Comparison of ENCODE assay signal across 7 mouse cellular contexts in the genomic region with DNA sequence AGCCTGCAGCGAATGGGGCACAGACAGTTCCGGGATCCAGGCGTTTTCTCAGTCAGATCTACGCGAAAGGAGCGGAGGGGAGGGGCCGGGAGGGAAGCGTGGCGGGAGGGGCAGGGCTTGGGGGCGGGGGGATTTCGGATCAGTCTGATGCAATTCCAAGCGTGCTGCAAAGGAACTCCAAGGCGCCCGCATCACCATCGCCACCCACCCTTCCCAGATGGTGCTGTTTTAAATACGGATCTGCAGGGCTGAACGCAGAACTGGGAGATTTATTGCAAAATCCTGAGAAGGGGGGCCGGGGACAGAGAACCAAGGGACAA. TPM values are rescaled to one million over a fixed set of nuclear protein-coding genes. Genes with fewer than 3 reads are reported as not detected.
DNase-seq lines count a peak whose midpoint lies in the region; ATAC-seq and TF ChIP-seq lines count a peak whose summit lies in the region.

No protein-coding gene starts in this region.

- peak; percentile 87; the same call in 1 of the 2 replicates for ATAC-seq in embryonic facial prominence, embryonic 12.5 days (ENCODE audit: insufficient number of reproducible peaks, insufficient read depth, low FRiP score, low TSS enrichment)
- ATAC-seq in hindbrain, embryonic 13.5 days (ENCODE audit: low FRiP score), result peak; percentile 85
- ATAC-seq in neural tube, embryonic 11.5 days (ENCODE audit: insufficient read depth, low FRiP score, low TSS enrichment), result peak; percentile 91; the same call in 1 of the 2 replicates
- ATAC-seq in inflammation-experienced regulatory T-cells, adult 6 months, result no peak

- H3K9ac ChIP-seq in ES-E14 (ENCODE audit: insufficient read depth, low read depth, low read length, poor library complexity, severe bottlenecking), result peak overlapping the region; percentile 83
- H3K9ac ChIP-seq in embryonic facial prominence, embryonic 12.5 days, result peak overlapping the region; percentile 42
- H3K9ac ChIP-seq in hindbrain, embryonic 13.5 days, result peak overlapping the region; percentile 91
- peak overlapping the region; percentile 82 for H3K9ac ChIP-seq in neural tube, embryonic 11.5 days (ENCODE audit: low read length)

- DNase-seq in ES-E14 (ENCODE audit: low read depth, low spot score), result peak; percentile 85
- peak; percentile 47 for DNase-seq in adrenal gland, postnatal 14 days
- DNase-seq in limb, embryonic 10.5 days (ENCODE audit: low spot score), result peak; percentile 86
- DNase-seq in neural tube, embryonic 11.5 days (ENCODE audit: low spot score), result peak; percentile 89

- H3K4me2 ChIP-seq in embryonic facial prominence, embryonic 12.5 days (replicated peaks), result peak overlapping the region; percentile 99
- peak overlapping the region; percentile 88 for H3K4me2 ChIP-seq in hindbrain, embryonic 13.5 days
- peak overlapping the region; percentile 86 for H3K4me2 ChIP-seq in neural tube, embryonic 11.5 days (ENCODE audit: low read depth)

- peak overlapping the region; percentile 43; the same call in 1 of the 2 replicates for H3K27ac ChIP-seq in ES-E14 (ENCODE audit: insufficient read depth, low read depth, low read length, poor library complexity, severe bottlenecking)
- H3K27ac ChIP-seq in embryonic facial prominence, embryonic 12.5 days, result no peak overlapping the region
- peak overlapping the region; percentile 98 for H3K27ac ChIP-seq in hindbrain, embryonic 13.5 days
- H3K27ac ChIP-seq in limb, embryonic 10.5 days, result peak overlapping the region; percentile 86
- H3K27ac ChIP-seq in neural tube, embryonic 11.5 days (ENCODE audit: low read depth, low read length), result peak overlapping the region; percentile 89

- no peaks in the 10 kb centered on the region for H3K36me3 ChIP-seq in ES-E14 (ENCODE audit: control insufficient read depth, insufficient read depth, low read length, poor library complexity, severe bottlenecking)
- no peaks in the 10 kb centered on the region for H3K36me3 ChIP-seq in embryonic facial prominence, embryonic 12.5 days
- no peaks in the 10 kb centered on the region for H3K36me3 ChIP-seq in hindbrain, embryonic 13.5 days
- no peaks in the 10 kb centered on the region for H3K36me3 ChIP-seq in limb, embryonic 10.5 days
- no peaks in the 10 kb centered on the region for H3K36me3 ChIP-seq in neural tube, embryonic 11.5 days (ENCODE audit: control insufficient read depth, insufficient read depth, low read length)

- peaks cover 49% of the 10 kb centered on the region for H3K27me3 ChIP-seq in embryonic facial prominence, embryonic 12.5 days
- H3K27me3 ChIP-seq in hindbrain, embryonic 13.5 days, result peaks cover 43% of the 10 kb centered on the region
- peaks cover 47% of the 10 kb centered on the region for H3K27me3 ChIP-seq in limb, embryonic 10.5 days (ENCODE audit: low read depth, poor library complexity, severe bottlenecking)
- H3K27me3 ChIP-seq in neural tube, embryonic 11.5 days (ENCODE audit: control insufficient read depth, insufficient read depth, low read length), result peaks cover 42% of the 10 kb centered on the region

- under 1% methylated on average over 18 of the region's 18 CpGs for WGBS in embryonic facial prominence, embryonic 12.5 days
- under 1% methylated on average over 18 of the region's 18 CpGs for WGBS in hindbrain, embryonic 13.5 days
- WGBS in limb, embryonic 10.5 days, result under 1% methylated on average over 18 of the region's 18 CpGs
- 0% methylated on average over 16 of the region's 18 CpGs for WGBS in neural tube, embryonic 11.5 days

- no peaks in the 10 kb centered on the region for H3K9me3 ChIP-seq in ES-E14 (ENCODE audit: control insufficient read depth, insufficient read depth, low read depth, low read length)
- H3K9me3 ChIP-seq in embryonic facial prominence, embryonic 12.5 days, result no peaks in the 10 kb centered on the region
- no peaks in the 10 kb centered on the region for H3K9me3 ChIP-seq in hindbrain, embryonic 13.5 days
- no peaks in the 10 kb centered on the region for H3K9me3 ChIP-seq in limb, embryonic 10.5 days (replicated peaks)
- no peaks in the 10 kb centered on the region for H3K9me3 ChIP-seq in neural tube, embryonic 11.5 days (ENCODE audit: control insufficient read depth, low read length)

- H3K4me1 ChIP-seq in ES-E14 (ENCODE audit: control insufficient read depth in 2 of 2, insufficient read depth in 2 of 2, low read length in 2 of 2, poor library complexity in 1 of 2), result 0 out of 4 replicates have a peak, but pooled peaks cover 0 to 2% of the 10 kb centered on the region in 2 experiments
- H3K4me1 ChIP-seq in embryonic facial prominence, embryonic 12.5 days, result peaks cover 23% of the 10 kb centered on the region
- H3K4me1 ChIP-seq in hindbrain, embryonic 13.5 days (replicated peaks), result peaks cover 34% of the 10 kb centered on the region
- peaks cover 46% of the 10 kb centered on the region for H3K4me1 ChIP-seq in limb, embryonic 10.5 days
- peaks cover 6% of the 10 kb centered on the region for H3K4me1 ChIP-seq in neural tube, embryonic 11.5 days (ENCODE audit: control insufficient read depth, insufficient read depth, low read length)

- in situ Hi-C loops in ES-E14 (cut with MboI; ENCODE audit: low sequenced_read_pairs in 2 of 2, unreplicated experiment in 2 of 2), result loop anchor here in 1 of 2 experiments (25.0 kb wide), 1 partner anchor 966 kb away; no protein-coding TSS in a partner anchor

- H3K4me3 ChIP-seq in ES-E14 (ENCODE audit: insufficient read depth in 1 of 2, low read depth in 1 of 2, low read length in 2 of 2, poor library complexity in 1 of 2, severe bottlenecking in 1 of 2), result peak overlapping the region; percentile 65 to 96
- peak overlapping the region; percentile 53 for H3K4me3 ChIP-seq in embryonic facial prominence, embryonic 12.5 days
- H3K4me3 ChIP-seq in hindbrain, embryonic 13.5 days, result peak overlapping the region; percentile 71
- H3K4me3 ChIP-seq in limb, embryonic 10.5 days, result peak overlapping the region; percentile 67
- peak overlapping the region; percentile 55 for H3K4me3 ChIP-seq in neural tube, embryonic 11.5 days (ENCODE audit: low read depth, low read length)

TF ChIP-seq in ES-E14, 5 proteins besides CTCF, POLR2A, EP300 and RAD21:
- TF ChIP-seq ZNF384 (IDR thresholded peaks at IDR 0.05; ENCODE audit: low read depth, low read length) (no peak), MAFK (IDR thresholded peaks at IDR 0.05; ENCODE audit: insufficient read depth, low read depth, low read length) (no peak), CHD2 (IDR thresholded peaks at IDR 0.05; ENCODE audit: low read depth, low read length) (no peak), ZC3H11A (IDR thresholded peaks at IDR 0.05; ENCODE audit: borderline replicate concordance, low read depth, low read length) (no peak), HCFC1 (IDR thresholded peaks at IDR 0.05; ENCODE audit: borderline replicate concordance, insufficient read depth, low read length) (no peak)

RNA-seq across cellular contexts. Expression of gene Bdnf, which starts 3.5 kb away (rescaled TPM):
- total RNA-seq in ES-E14 (2012; rRNA removed), result 3.6 and 5.4 TPM in 2 replicates
- total RNA-seq in adrenal gland, postnatal 14 days (2021), result 0.34 and 0.41 TPM in 2 replicates
- 5.3 and 5.4 TPM in 2 replicates for polyA plus RNA-seq in embryonic facial prominence, embryonic 12.5 days (2016; fragmentation: Nextera tagmentation; extraction: Ambion mirVana)
- polyA plus RNA-seq in hindbrain, embryonic 13.5 days (2015; fragmentation: Nextera tagmentation; extraction: Ambion mirVana), result 3.6 and 4.0 TPM in 2 replicates
- 2.4 and 5.3 TPM in 2 replicates for polyA plus RNA-seq in limb, embryonic 10.5 days (2016; fragmentation: Nextera tagmentation; extraction: Ambion mirVana)
- polyA plus RNA-seq in neural tube, embryonic 11.5 days (2014; fragmentation: Nextera tagmentation; extraction: Ambion mirVana), result 2.7 and 2.9 TPM in 2 replicates
- not detected for polyA plus RNA-seq in inflammation-experienced regulatory T-cells, adult 6 months (2017; shearing (Covaris generic))
